Comparison of ENCODE assay signal across 8 mouse cellular contexts in genomic region chr12:71016503-71017241, GRCm38 (mm10). TPM values are rescaled to one million over a fixed set of nuclear protein-coding genes. Genes with fewer than 3 reads are reported as not detected.
A peak's percentile ranks its signal among the peaks of the same experiment; 100 is the strongest.
DNase-seq lines count a peak whose midpoint lies in the region; ATAC-seq and TF ChIP-seq lines count a peak whose summit lies in the region.

No protein-coding gene starts in this region.

- peaks cover 11% of the 10 kb centered on the region for H3K4me1 ChIP-seq in intestine, embryonic 16.5 days (ENCODE audit: control insufficient read depth, insufficient read depth, low read length)

- H3K4me2 ChIP-seq in intestine, embryonic 16.5 days (ENCODE audit: low read depth, low read length), result peak overlapping the region; percentile 67

- intact Hi-C loops in left cerebral cortex, adult 2 months (cut with DNase I), result no loop called here
- intact Hi-C loops in left cerebral cortex, postnatal 14 days (cut with DNase I), result loop anchor here (5.0 kb wide), 1 partner anchor 49 kb away; no protein-coding TSS in a partner anchor
- intact Hi-C loops in gastrocnemius, postnatal 36 days (cut with DNase I), result loop anchor here (5.0 kb wide), 1 partner anchor 49 kb away; no protein-coding TSS in a partner anchor

- DNase-seq in left cerebral cortex, adult 2 months (ENCODE audit: extremely low spot score in 1 of 2, low spot score in 2 of 2), result peak in 1 of 2 experiments; percentile 33
- no peak for DNase-seq in left cerebral cortex, postnatal 14 days (ENCODE audit: low spot score in 2 of 2)
- peak; percentile 43 for DNase-seq in cerebellum, adult 8-10 months
- peak; percentile 8 to 33 for DNase-seq in gastrocnemius, postnatal 36 days
- DNase-seq in lung, adult 18-20 months, result peak; percentile 51 to 59
- DNase-seq in ovary, adult 18-20 months (ENCODE audit: low spot score), result peak; percentile 17
- DNase-seq in urinary bladder, adult 2 months (ENCODE audit: low spot score), result peak; percentile 52

- under 1% methylated on average over 63 of the region's 82 CpGs for WGBS in intestine, embryonic 16.5 days

- no peak for TF ChIP-seq CTCF in left cerebral cortex, adult 2 months (IDR thresholded peaks at IDR 0.05)

- peak overlapping the region; percentile 97 for H3K9ac ChIP-seq in intestine, embryonic 16.5 days (ENCODE audit: low read depth, low read length)

- peak overlapping the region; percentile 63 for H3K4me3 ChIP-seq in left cerebral cortex, adult 2 months
- peak overlapping the region; percentile 100 for H3K4me3 ChIP-seq in intestine, embryonic 16.5 days (ENCODE audit: low read length)

- peak; percentile 44 for ATAC-seq in intestine, embryonic 16.5 days

- no peaks in the 10 kb centered on the region for H3K36me3 ChIP-seq in intestine, embryonic 16.5 days (ENCODE audit: control insufficient read depth, insufficient read depth, low read length)

- no peaks in the 10 kb centered on the region for H3K27me3 ChIP-seq in intestine, embryonic 16.5 days (replicated peaks; ENCODE audit: control insufficient read depth, insufficient read depth, low read length)

- H3K9me3 ChIP-seq in intestine, embryonic 16.5 days (ENCODE audit: control insufficient read depth, low read length), result no peaks in the 10 kb centered on the region

- peak overlapping the region; percentile 91 for H3K27ac ChIP-seq in left cerebral cortex, adult 2 months
- peak overlapping the region; percentile 99 for H3K27ac ChIP-seq in intestine, embryonic 16.5 days (ENCODE audit: low read length)

RNA-seq across cellular contexts. Expression of gene Arid4a, which starts 0.9 kb away (rescaled TPM):
- 10 to 100 TPM; 35.2 to 36.4 TPM for total RNA-seq in left cerebral cortex, adult 2 months (2021)
- total RNA-seq in left cerebral cortex, postnatal 14 days (2021), result 10 to 100 TPM; 32.4 to 34.5 TPM
- 1 to 10 TPM; 6.8 to 7.8 TPM for total RNA-seq in gastrocnemius, postnatal 36 days (2021)
- 35.1 and 35.8 TPM in 2 replicates for polyA plus RNA-seq in intestine, embryonic 16.5 days (2015; fragmentation: Nextera tagmentation; extraction: Ambion mirVana)
- polyA plus RNA-seq in urinary bladder, adult 2 months (2012; rRNA removed), result 12.9 and 17.4 TPM in 2 replicates

RNA-seq across cellular contexts. Expression of gene Psma3, which starts 42.3 kb away (rescaled TPM):
- 100 to 1,000 TPM; 170 to 185 TPM for total RNA-seq in left cerebral cortex, adult 2 months (2021)
- total RNA-seq in left cerebral cortex, postnatal 14 days (2021), result 100 to 1,000 TPM; 206 to 223 TPM
- total RNA-seq in gastrocnemius, postnatal 36 days (2021), result 100 to 1,000 TPM; 278 to 296 TPM
- 516 and 562 TPM in 2 replicates for polyA plus RNA-seq in intestine, embryonic 16.5 days (2015; fragmentation: Nextera tagmentation; extraction: Ambion mirVana)
- polyA plus RNA-seq in urinary bladder, adult 2 months (2012; rRNA removed), result 240 and 288 TPM in 2 replicates

Comparison
In these comparisons a context has a peak if more than half of its experiments do, and no peak if none do; other contexts are left out.
1. DNase-seq: peak in cerebellum, adult 8-10 months (single experiment), gastrocnemius, postnatal 36 days (2 of 2), lung, adult 18-20 months (2 of 2), ovary, adult 18-20 months (single experiment) and urinary bladder, adult 2 months (single experiment); none in left cerebral cortex, postnatal 14 days (0 of 2).